Comparison of ENCODE assay signal across 12 mouse cellular contexts in the genomic region with DNA sequence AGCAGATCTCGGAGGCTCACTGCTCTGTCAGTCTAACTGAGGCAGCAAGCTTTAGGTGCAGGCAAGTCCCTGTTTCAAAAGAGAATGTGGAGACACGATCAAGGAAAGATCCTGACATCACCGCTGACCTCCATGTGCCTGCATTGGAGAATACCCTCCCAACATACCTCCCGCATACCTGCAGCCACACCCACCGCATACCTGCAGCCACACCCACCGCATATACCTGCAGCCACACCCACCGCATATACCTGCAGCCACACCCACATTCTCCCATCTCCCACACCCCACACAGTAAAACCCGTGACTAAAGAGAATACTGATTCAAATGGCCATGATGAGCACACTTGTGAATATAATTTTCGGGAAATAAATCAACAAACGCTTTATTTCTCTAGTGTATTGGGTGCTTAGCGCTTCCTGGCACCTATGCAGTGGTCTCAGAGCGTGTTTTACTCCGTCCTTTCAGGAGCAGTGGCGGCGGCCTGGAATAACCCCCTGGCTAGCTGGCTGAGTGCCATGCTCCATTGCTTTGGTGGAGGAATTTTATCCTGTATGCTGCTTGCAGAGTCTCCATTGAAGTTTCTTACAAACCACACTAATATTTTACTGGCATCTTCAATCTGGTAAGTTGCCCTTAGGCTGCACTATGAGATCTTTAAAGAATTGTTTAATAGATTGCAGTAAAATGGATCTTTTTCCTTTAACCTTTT. TPM values are rescaled to one million over a fixed set of nuclear protein-coding genes. Genes with fewer than 3 reads are reported as not detected.
DNase-seq lines count a peak whose midpoint lies in the region; ATAC-seq lines count a peak whose summit lies in the region.
"Had no signal": no experiment of that assay in that cellular context is flagged by ENCODE, and none has a peak within 500 bp of the region (broad histone marks: within the 10 kb centered on the region; RNA-seq: fewer than 3 reads in every experiment).

No protein-coding gene starts in this region.

- no peak overlapping the region for H3K4me2 ChIP-seq in kidney, embryonic 15.5 days
- H3K4me2 ChIP-seq: liver, embryonic 12.5 days had no signal

- H3K4me3 ChIP-seq in kidney, embryonic 15.5 days (replicated peaks), result no peak overlapping the region
- H3K4me3 ChIP-seq: liver, embryonic 12.5 days had no signal

- WGBS in kidney, embryonic 15.5 days, result 79% methylated on average over 15 of the region's 15 CpGs

- no peaks in the 10 kb centered on the region for H3K36me3 ChIP-seq in kidney, embryonic 15.5 days
- H3K36me3 ChIP-seq: liver, embryonic 12.5 days had no signal

- no peaks in the 10 kb centered on the region for H3K9me3 ChIP-seq in kidney, embryonic 15.5 days (replicated peaks)
- H3K9me3 ChIP-seq: liver, embryonic 12.5 days had no signal

- H3K4me1 ChIP-seq in kidney, embryonic 15.5 days, result 0 out of 2 replicates have a peak, but pooled peaks cover 6% of the 10 kb centered on the region
- H3K4me1 ChIP-seq: liver, embryonic 12.5 days had no signal

- DNase-seq in cerebellum, postnatal 10 days, result peak; percentile 57 to 64
- no peak for DNase-seq in cerebellum, adult 9-11 months
- DNase-seq in kidney, postnatal 10 days, result peak; percentile 74
- DNase-seq in right cerebral cortex, postnatal 14 days, result peak; percentile 26
- DNase-seq in right cerebral cortex, postnatal 36 days (ENCODE audit: low spot score in 2 of 2), result no peak
- peak; percentile 63 to 66 for DNase-seq in kidney, postnatal 25 days
- DNase-seq in spleen, postnatal 4 days (ENCODE audit: low spot score in 2 of 2), result no peak
- DNase-seq: adrenal gland, adult 8-10 months; thymus, postnatal 4 days had no signal

- no peak overlapping the region for H3K27ac ChIP-seq in kidney, embryonic 15.5 days
- H3K27ac ChIP-seq: liver, embryonic 12.5 days had no signal

- no peaks in the 10 kb centered on the region for H3K27me3 ChIP-seq in kidney, embryonic 15.5 days
- H3K27me3 ChIP-seq: liver, embryonic 12.5 days had no signal

- ATAC-seq in kidney, embryonic 15.5 days (replicated peaks; ENCODE audit: low FRiP score), result no peak
- ATAC-seq: intestine, postnatal 0 days; liver, embryonic 12.5 days had no signal

- no peak overlapping the region for H3K9ac ChIP-seq in kidney, embryonic 15.5 days
- H3K9ac ChIP-seq: liver, embryonic 12.5 days had no signal

RNA-seq across cellular contexts. Expression of a gene that starts 14.5 kb away (rescaled TPM):
- 7.1 and 8.0 TPM in 2 replicates for polyA plus RNA-seq in kidney, embryonic 15.5 days (2015; fragmentation: Nextera tagmentation; extraction: Ambion mirVana)

Comparison
In these comparisons a context has a peak if more than half of its experiments do, and no peak if none do; other contexts are left out.
1. DNase-seq: peak in cerebellum, postnatal 10 days (2 of 2), kidney, postnatal 10 days (single experiment), right cerebral cortex, postnatal 14 days (single experiment) and kidney, postnatal 25 days (2 of 2); none in cerebellum, adult 9-11 months (single experiment), right cerebral cortex, postnatal 36 days (0 of 2) and spleen, postnatal 4 days (0 of 2).